Mouse (Mus musculus) stomach, embryonic 16.5 days (tissue): ENCODE results near the gene Tmem51. TPM values are rescaled to one million over a fixed set of nuclear protein-coding genes. Genes with fewer than 3 reads are reported as not detected.

Source experiments
- ATAC-seq: fragments of 200-750 bp; cut with Nextera tagmentation; 2 replicates; pipeline ENCODE4 v1.8.0; 2017; ENCODE audit warnings: moderate number of reproducible peaks, moderate TSS enrichment; ENCODE audit not compliant: insufficient read depth, low FRiP score
- H3K27ac ChIP-seq: fragments of 300-500 bp; sonication (generic); 2 replicates; pipeline ENCODE4 v1.5.1; 2014; ENCODE audit warnings: low read length
- H3K27me3 ChIP-seq: fragments of 300-500 bp; sonication (generic); 2 replicates; pipeline ENCODE4 v1.6.1; 2014; ENCODE audit warnings: low read length, control low read depth, mixed read lengths; ENCODE audit not compliant: control insufficient read depth, insufficient read depth
- H3K36me3 ChIP-seq: fragments of 300-500 bp; sonication (generic); 2 replicates; pipeline ENCODE4 v1.6.1; 2014; ENCODE audit warnings: low read length; ENCODE audit not compliant: control insufficient read depth, insufficient read depth
- H3K4me1 ChIP-seq: fragments of 300-500 bp; sonication (generic); 2 replicates; pipeline ENCODE4 v1.6.1; 2014; ENCODE audit warnings: low read length, control low read depth, mixed read lengths; ENCODE audit not compliant: control insufficient read depth, insufficient read depth
- H3K4me2 ChIP-seq: fragments of 300-500 bp; sonication (generic); 2 replicates; pipeline ENCODE4 v1.6.1; 2014; ENCODE audit warnings: low read depth, low read length, mixed read lengths
- H3K4me3 ChIP-seq: fragments of 300-500 bp; sonication (generic); replicated peaks from 2 replicates; pipeline ENCODE4 v1.5.1; 2014; ENCODE audit warnings: mild to moderate bottlenecking, low read length
- H3K9ac ChIP-seq: fragments of 300-500 bp; sonication (generic); 2 replicates; pipeline ENCODE4 v1.6.1; 2014; ENCODE audit warnings: low read length
- H3K9me3 ChIP-seq: fragments of 300-500 bp; sonication (generic); replicated peaks from 2 replicates; pipeline ENCODE4 v1.6.1; 2016; ENCODE audit warnings: low read length, control low read depth; ENCODE audit not compliant: control insufficient read depth
- WGBS: fragments of 180-500 bp; shearing (Covaris S2); extraction: QIAGEN DNeasy Blood & Tissue Kit; methylation state at CpG from one replicate; pipeline ENCODE4 v1.1.7; 2014; 5-methylcytosine and 5-hydroxymethylcytosine counted together
- polyA plus RNA-seq: library from polyadenylated mRNA; unstranded; fragments of >200 nt; fragmentation: Nextera tagmentation; extraction: Ambion mirVana; gene quantifications from 2 replicates; pipeline ENCODE4 v1.2.1, GENCODE M21; 2015

Gene Tmem51
- polyA plus RNA-seq, 1 experiment from 2014 or later = 79.2 TPM

- whole genome bisulfite sequencing = 11% methylated on average over 8 of the region's 8 CpGs
- H3K4me1 ChIP-seq = peaks cover 26% of the 10 kb centered on the region
- no peaks in the 10 kb centered on the region for H3K27me3 ChIP-seq
- ATAC-seq = peak; percentile 38
- no peaks in the 10 kb centered on the region for H3K36me3 ChIP-seq
- no peak overlapping the region for H3K4me3 ChIP-seq
- H3K27ac ChIP-seq = peak overlapping the region; percentile 82
- H3K9me3 ChIP-seq = no peaks in the 10 kb centered on the region
- H3K9ac ChIP-seq = no peak overlapping the region
- H3K4me2 ChIP-seq = peak overlapping the region; percentile 44
Observed at GRCm38 (mm10) chr4:142098303-142098702, 14.2 kb upstream of the Tmem51 start.

GRCm38 (mm10) chr4:142097871-142098270 lies 13.8 kb upstream of the Tmem51 start:
- Histone ChIP-seq H3K27me3 (no peaks in the 10 kb centered on the region), H3K36me3 (no peaks in the 10 kb centered on the region), H3K4me3 (no peak overlapping the region), H3K9me3 (no peaks in the 10 kb centered on the region), H3K9ac (no peak overlapping the region), H3K4me2 (peak overlapping the region; percentile 44), H3K27ac (peak overlapping the region; percentile 82), H3K4me1 (peaks cover 22% of the 10 kb centered on the region)
- peak; percentile 69 for ATAC-seq
- WGBS = 14% methylated on average over 5 of the region's 5 CpGs

GRCm38 (mm10) chr4:142095513-142096241 lies 11.6 kb upstream of the Tmem51 start:
- no peak for ATAC-seq
- 46% methylated on average over 15 of the region's 15 CpGs for WGBS
- peak overlapping the region; percentile 10; the same call in 1 of the 2 replicates for H3K27ac ChIP-seq

DNA sequence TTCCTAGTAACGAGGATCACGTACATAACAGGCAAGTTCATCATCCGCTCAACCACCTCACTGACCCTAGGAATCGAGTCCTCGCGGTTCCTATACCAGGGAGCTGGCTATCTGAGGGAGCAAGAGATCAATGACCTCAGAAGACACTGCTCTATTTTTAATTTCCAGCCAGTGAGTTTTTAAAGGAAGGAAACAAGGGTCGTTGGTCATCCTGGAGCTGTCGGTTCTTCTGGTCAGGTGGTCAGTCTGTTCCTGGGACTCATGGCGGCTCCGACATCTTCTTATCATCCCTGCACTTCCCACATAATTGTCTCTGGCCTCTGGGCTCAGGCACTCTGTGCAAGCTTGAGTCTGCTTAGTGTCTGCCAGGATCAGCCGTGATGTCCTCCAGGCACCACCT lies 10.3 kb upstream of the Tmem51 start:
- WGBS = 78% methylated on average over 11 of the region's 11 CpGs
- no peak overlapping the region for H3K9ac ChIP-seq
- H3K27ac ChIP-seq = no peak overlapping the region
- no peaks in the 10 kb centered on the region for H3K27me3 ChIP-seq
- no peaks in the 10 kb centered on the region for H3K36me3 ChIP-seq
- H3K4me3 ChIP-seq = no peak overlapping the region
- H3K4me1 ChIP-seq = peaks cover 22% of the 10 kb centered on the region
- no peak for ATAC-seq
- no peaks in the 10 kb centered on the region for H3K9me3 ChIP-seq
- no peak overlapping the region for H3K4me2 ChIP-seq

More at GRCm38 (mm10) chr4:142095513-142096241, 11.6 kb upstream of the Tmem51 start:
- Histone ChIP-seq H3K4me3 (no peak overlapping the region), H3K9ac (peak overlapping the region; percentile 46; the same call in 1 of the 2 replicates), H3K4me1 (peaks cover 22% of the 10 kb centered on the region), H3K27me3 (no peaks in the 10 kb centered on the region), H3K4me2 (no peak overlapping the region), H3K36me3 (no peaks in the 10 kb centered on the region), H3K9me3 (no peaks in the 10 kb centered on the region)

DNA sequence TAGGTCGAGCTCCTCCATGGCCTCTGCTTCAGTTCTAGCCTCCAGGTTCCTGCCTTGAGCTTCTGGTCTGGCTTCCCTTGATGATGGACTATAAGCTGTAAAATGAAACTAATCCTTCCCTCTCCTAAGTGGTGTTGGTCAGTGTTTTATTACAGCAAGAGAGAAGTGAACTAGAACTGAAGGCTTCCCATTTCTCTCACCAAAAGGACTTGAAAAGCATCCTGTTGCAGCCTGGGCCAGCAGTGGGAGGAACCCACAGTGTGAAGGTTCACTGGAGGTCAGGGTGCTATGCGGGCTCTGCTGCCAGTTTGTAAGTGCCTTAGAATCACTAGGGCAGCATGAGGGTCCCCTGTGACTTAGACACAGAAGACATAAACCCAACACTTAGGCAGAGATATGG lies 7.0 kb upstream of the Tmem51 start:
- Histone ChIP-seq H3K27ac (no peak overlapping the region), H3K9me3 (no peaks in the 10 kb centered on the region), H3K4me3 (no peak overlapping the region), H3K4me2 (no peak overlapping the region), H3K9ac (no peak overlapping the region), H3K4me1 (peaks cover 7% of the 10 kb centered on the region; the same call in 1 of the 2 replicates), H3K27me3 (no peaks in the 10 kb centered on the region), H3K36me3 (no peaks in the 10 kb centered on the region)
- no peak for ATAC-seq
- 78% methylated on average over 2 of the region's 2 CpGs for WGBS

GRCm38 (mm10) chr4:142089966-142090365 lies 5.9 kb upstream of the Tmem51 start:
- no peak overlapping the region for H3K4me3 ChIP-seq
- no peak for ATAC-seq
- H3K9ac ChIP-seq = no peak overlapping the region
- no peaks in the 10 kb centered on the region for H3K36me3 ChIP-seq
- 73% methylated on average over 6 of the region's 6 CpGs for WGBS
- H3K4me2 ChIP-seq = no peak overlapping the region
- H3K9me3 ChIP-seq = no peaks in the 10 kb centered on the region
- no peak overlapping the region for H3K27ac ChIP-seq
- no peaks in the 10 kb centered on the region; the same call in 1 of the 2 replicates for H3K4me1 ChIP-seq
- H3K27me3 ChIP-seq = no peaks in the 10 kb centered on the region

GRCm38 (mm10) chr4:142088836-142089235 lies 4.7 kb upstream of the Tmem51 start:
- H3K4me1 ChIP-seq = no peaks in the 10 kb centered on the region; the same call in 1 of the 2 replicates
- H3K4me2 ChIP-seq = no peak overlapping the region
- H3K9ac ChIP-seq = no peak overlapping the region
- no peaks in the 10 kb centered on the region for H3K36me3 ChIP-seq
- H3K9me3 ChIP-seq = no peaks in the 10 kb centered on the region
- 54% methylated on average over 6 of the region's 6 CpGs for WGBS
- H3K4me3 ChIP-seq = no peak overlapping the region
- H3K27ac ChIP-seq = no peak overlapping the region
- no peaks in the 10 kb centered on the region for H3K27me3 ChIP-seq
- ATAC-seq = no peak

GRCm38 (mm10) chr4:142088409-142088808 lies 4.3 kb upstream of the Tmem51 start:
- Histone ChIP-seq H3K27me3 (no peaks in the 10 kb centered on the region), H3K9ac (no peak overlapping the region), H3K4me1 (no peaks in the 10 kb centered on the region; the same call in 1 of the 2 replicates), H3K4me3 (no peak overlapping the region), H3K4me2 (no peak overlapping the region), H3K9me3 (no peaks in the 10 kb centered on the region), H3K36me3 (no peaks in the 10 kb centered on the region), H3K27ac (no peak overlapping the region)
- 47% methylated on average over 4 of the region's 4 CpGs for WGBS
- no peak for ATAC-seq

DNA sequence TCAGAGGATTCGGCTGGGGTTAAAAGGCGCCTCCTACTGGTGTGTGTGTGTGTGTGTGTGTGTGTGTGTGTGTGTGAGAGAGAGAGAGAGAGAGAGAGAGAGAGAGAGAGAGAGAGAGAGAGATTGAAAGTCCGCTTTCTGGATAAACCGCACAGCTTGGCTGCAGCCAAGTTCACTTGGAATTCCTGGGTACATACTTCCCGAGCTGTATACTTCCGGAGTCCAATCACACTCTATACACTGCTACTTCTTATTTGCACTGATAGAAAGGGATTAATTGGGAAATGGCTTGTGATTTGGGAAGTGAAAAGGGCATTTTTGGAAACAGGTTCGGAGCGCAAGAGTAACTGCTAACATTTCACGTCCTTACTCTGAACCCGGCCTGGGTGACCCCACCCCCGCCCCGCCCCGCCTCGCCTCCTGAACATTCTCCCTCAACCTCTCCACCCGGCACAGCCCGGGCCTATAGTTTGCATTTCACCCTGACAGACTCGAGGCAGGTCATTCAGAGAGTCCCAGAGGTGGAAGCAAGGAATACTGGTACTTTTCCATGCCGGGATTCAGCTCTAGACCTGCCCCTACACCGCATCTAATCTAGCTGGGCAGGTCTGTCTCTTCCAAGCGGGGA lies 946 bp upstream of the Tmem51 start:
- no peaks in the 10 kb centered on the region for H3K36me3 ChIP-seq
- H3K4me3 ChIP-seq = peak overlapping the region; percentile 79
- H3K27me3 ChIP-seq = no peaks in the 10 kb centered on the region
- peak overlapping the region; percentile 93 for H3K9ac ChIP-seq
- no peaks in the 10 kb centered on the region for H3K9me3 ChIP-seq
- peak overlapping the region; percentile 69 for H3K4me2 ChIP-seq
- 8% methylated on average over 20 of the region's 20 CpGs for WGBS
- ATAC-seq = peak; percentile 41
- H3K4me1 ChIP-seq = peaks cover 21% of the 10 kb centered on the region
- H3K27ac ChIP-seq = peak overlapping the region; percentile 97
